Mouse (Mus musculus) urinary bladder, postnatal 10 days (tissue): Measurements from ENCODE around the gene Scg5.
A peak's percentile ranks its signal among the peaks of the same experiment; 100 is the strongest.

ENCODE experiments used
- DNase-seq: peaks from one replicate; pipeline ENCODE4 v3.0.0; 2022; ENCODE audit warnings: low spot score

The Scg5 gene

DNA sequence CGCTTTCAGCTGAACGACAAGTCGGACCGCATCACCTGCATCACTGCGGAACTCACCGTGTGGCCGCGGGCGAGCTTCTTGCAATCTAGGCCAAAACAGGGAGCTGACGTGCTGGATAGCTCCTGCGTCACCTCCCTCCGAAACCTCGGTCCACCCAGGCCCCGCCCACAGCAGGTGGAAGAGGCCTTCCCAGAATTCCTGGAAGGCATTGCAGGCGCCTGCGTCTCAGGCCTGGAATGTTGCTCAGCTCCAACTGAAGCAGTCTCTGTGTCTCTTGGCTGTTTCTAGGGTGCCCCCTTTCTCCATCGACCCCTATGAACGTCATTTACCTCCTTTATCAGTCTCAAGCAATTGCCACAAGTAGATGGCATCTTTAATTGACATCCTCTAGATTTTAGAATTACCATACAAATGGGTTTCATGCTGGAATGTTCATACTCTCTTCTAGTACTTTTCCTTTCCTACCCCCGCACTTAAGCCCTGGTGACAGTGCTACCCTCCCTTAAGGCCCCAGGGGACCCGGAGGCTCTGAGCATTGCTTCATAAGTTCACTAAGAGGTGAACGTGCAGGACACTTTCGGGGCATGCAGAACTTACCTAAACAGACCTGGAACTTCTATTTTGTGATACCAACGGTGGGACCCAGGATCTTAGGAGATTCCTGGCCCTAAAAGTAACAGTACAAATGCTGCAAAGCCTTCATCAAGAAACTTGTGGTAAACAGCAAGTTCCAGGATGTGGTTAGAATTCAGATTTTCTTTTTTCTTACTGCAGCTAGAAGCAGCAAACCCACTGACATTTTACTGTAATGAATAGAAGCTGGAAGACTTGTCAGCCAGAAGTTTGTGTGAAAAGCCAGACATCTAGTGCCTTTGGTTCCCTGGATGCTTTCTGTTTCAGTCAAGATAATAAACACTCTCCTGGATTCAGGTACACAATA lies at the start of gene Scg5:
TSS of gene Scg5 (minus strand) at position 179 of the 940 bp plus-strand sequence.
- no peak for DNase-seq

- no peak for DNase-seq
These were observed 41.2 kb upstream of the Scg5 start for GRCm38 (mm10) chr2:113870115-113870514.

- no peak for DNase-seq
These were observed 39.5 kb upstream of the Scg5 start for GRCm38 (mm10) chr2:113868404-113868803.

DNA sequence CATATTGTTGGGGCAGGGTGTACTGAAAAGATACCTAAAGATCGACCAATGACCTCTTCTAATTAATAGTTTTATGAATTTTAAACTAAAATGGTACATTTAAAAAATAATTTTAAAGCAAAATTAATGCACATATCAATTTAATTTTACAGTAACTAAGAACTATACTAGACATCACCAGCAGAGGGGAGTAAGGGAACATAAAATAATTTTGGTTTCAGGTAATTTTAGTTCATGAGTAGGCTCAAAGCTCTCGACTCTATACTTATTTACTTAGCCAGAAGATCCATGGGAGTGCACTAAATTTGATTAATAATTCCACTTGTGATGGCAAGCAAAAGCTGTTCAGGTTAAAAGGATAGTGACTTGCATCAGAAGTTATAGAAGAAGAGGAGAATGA lies 37.2 kb upstream of the Scg5 start:
- DNase-seq, result no peak

DNA sequence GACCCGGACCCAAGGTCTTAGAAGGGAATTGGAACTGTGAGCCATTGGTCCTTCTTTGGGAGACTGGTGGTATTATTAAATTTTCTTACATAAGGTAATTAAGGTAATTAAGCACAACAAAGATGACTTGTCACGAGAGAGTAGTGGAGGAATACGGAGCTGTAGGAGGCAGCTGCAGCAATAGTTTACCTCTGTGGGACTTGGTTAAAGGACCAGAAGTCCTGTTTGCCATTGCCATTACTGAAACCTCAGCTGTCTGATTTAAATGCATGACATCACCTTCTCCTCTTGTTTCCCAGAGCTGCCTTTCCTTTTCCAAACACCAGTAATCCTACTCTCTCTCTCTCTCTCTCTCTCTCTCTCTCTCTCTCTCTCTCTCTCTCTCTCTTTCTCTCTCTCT lies 20.2 kb upstream of the Scg5 start:
- no peak for DNase-seq

DNA sequence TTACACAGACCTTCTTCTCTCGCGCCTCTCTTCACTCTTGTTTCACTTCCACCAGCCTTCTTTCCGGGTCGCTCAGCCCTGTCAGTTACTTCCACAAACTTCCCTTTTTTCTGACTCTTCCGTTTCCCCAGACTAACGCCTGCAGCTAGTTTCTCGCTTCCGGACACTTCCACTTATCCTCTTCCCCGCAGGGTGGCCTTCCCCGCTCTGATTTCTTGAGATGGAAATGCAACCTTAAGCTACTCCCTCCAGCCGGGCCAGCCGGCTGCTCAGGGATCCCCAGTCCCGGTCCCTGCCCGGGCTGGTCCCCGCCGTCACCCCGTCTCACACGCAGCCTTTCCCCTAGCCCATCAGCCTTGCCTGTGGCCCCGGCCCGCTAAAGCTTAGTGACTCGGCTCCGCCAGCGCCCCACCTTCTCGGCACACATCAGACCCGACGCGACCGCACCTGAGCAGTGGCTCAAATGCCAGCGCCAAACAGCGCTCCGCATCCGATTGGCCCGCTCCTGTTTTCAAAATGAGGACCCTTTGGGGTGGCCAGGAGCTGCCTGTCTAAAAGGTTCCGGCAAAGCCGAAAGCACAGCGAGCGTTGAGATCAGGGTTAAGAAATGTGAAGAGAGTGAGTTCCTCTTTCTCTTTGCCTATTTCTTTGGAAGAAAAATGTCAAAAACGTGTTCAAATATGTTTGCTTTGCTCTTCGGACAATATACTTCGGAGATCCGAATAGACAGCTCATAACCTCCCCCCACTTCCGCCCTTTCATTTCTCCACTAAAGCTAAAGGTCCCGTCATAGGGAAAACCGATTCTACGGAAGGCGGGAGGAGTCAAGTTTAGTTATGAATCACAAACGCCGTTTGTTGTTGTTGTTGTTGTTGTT lies 19.6 kb upstream of the Scg5 start, which contains the start of gene Arhgap11a:
TSS of gene Arhgap11a (minus strand) at position 417 of the 877 bp plus-strand sequence.
- peak; percentile 57 for DNase-seq

DNA sequence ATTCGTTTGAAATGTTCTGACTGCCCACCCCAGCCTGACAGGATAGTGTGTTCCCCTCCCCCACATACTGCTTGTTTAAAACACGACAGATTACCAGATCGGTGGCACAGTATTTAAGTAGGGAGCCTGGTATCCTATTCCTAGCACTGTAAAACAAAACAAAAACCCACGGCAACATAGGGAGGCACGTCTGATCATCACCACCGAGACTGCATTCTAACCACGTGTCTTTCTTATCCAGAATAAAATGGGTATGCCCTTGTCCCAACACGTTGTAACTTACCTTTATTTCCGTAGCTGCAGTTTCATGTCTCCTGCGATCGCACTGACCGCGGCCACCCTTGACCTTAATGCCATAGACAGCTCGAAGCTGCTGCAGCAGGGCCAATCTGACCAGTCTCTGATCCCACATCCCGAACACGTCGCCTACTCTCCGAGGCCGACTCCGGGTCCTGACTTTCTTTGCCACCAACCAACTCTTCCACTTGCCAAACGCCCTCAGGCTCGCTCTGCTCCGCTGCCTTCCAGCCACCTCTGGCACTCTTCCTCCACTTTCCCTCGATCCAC lies 18.8 kb upstream of the Scg5 start:
- DNase-seq, result no peak

GRCm38 (mm10) chr2:113845081-113845480 lies 16.2 kb upstream of the Scg5 start:
- DNase-seq, result no peak

- no peak for DNase-seq
These were observed 12.9 kb upstream of the Scg5 start for GRCm38 (mm10) chr2:113841656-113842437.

GRCm38 (mm10) chr2:113839488-113839887 lies 10.6 kb upstream of the Scg5 start:
- no peak for DNase-seq

DNA sequence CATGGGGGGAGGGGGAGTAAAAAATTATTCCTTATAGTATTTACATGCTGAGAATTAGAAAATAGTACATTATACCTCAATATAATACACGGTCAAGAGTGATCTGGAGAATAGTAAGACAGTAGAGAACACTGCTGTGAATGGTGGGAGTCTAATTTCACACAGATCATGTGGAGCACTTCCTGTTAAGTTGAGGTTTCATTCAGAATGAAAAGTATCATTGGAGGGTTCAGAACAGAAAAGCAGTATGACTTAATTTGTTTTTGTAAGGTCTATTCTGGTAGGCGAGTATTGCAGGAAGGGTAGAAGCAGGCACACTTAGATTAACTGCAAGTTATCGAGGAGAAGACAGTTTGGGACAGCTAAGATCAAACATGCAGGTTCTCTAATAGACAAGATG lies 6.3 kb upstream of the Scg5 start:
- no peak for DNase-seq

- no peak for DNase-seq
These were observed 607 bp downstream of the Scg5 start for GRCm38 (mm10) chr2:113828086-113828942.

DNA sequence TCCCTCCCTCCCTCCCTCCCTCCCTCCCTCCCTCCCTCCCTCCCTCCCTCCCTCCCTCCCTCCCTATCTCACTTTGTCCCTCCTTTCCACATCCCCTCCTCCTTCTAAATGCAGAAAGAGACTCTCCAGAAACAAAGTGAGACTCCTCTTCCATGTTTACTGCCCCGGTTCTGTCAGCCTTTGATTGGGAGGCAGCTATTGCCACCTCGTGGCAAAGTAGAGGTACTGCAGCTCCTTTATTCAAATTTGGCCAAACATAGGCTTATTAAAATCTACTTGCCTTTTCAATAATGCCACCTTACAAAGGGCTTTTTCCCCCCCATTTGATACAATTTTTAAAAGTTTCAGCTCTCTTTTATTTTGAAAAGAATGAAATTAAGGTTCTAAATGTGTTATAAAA lies 5.0 kb downstream of the Scg5 start:
- no peak for DNase-seq

- no peak for DNase-seq
These were observed 6.6 kb downstream of the Scg5 start for GRCm38 (mm10) chr2:113822367-113822766.

DNA sequence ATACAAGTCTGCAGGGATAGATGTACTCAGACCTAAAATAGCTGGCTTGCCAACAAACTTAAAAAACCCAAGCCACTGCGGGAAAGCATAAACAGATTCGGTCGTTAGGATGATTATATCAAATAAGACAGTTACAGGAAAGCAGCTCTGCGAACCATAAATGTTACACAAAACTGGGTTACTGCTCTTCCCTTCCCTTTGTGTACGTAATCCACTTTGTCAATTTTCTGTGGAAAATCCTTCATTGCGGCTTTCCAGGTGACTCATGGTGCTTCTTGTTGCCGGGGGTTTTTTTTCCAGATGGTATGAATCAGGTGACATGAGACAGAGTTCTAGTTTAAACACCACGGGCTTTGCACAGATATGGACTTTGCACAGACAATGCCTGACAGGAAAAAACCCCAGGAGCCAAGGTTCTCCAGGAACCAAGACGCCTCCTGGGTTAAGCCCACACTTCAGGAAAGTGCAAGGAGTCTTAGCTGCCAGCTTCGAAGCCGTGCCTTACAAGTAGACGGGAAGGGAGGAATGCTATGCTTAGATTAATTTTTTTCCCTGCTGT lies 7.7 kb downstream of the Scg5 start:
- DNase-seq, result no peak

DNA sequence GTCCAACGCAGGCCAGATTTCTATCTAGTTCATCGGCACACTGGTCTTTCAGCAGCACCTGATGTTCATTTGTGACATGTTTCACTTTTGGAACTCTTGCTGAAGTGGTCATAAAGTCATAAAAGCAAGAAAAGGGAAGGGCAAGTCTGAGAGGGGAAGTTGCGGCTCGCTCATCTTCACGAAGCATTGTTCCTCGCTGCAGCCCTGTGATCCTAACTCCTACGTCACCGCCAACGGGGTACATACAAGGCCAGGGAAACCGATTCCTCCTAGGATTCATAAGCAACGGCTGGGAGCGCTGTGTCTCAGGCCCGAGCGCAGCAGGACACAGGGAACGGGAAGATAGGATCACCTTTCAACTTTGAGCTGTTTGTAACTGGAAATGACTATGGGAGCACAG lies 8.8 kb downstream of the Scg5 start:
- DNase-seq, result no peak

DNA sequence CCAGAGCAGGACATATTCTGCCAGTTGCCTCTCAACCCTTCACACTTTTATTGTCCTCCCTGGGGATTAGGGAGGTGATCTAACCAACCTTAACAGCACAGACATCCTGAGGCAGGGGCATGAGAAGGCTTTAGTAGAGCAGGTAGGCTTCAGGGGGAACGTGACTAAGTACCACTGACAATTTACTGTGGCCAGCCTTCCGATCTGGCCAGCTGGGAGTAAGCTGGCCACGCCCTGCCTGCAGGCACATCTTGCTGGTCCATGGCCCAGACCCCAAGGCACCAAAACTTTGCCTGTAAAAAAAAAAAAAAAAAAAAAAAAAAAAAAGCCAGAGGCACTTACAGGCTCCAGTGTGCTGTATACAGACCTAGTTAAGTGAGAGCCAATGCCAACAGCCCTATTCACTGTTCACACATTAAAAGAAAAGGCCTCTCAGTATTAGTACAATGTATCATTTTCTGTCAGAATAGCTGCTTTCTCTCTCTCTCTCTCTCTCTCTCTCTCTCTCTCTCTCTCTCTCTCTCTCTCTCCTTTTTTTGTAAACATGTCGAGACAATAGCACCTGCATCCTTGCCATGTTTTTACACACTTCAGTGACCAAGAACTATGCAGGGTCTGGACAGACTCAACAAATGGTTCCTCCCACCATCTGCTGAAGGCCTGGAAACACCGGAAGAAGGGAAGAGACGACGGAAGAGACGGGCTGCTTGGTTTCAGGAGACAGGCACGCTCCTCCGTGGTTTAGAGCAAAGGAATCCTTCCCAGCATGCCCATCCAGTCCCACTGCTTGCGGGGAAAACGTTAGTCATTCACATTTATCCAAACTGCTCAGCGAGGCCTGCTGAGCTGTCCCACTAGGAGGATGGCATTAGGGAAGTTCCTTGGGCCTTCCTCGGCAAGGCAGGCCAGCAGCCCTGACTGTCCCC lies 11.0 kb downstream of the Scg5 start:
- DNase-seq, result no peak

DNA sequence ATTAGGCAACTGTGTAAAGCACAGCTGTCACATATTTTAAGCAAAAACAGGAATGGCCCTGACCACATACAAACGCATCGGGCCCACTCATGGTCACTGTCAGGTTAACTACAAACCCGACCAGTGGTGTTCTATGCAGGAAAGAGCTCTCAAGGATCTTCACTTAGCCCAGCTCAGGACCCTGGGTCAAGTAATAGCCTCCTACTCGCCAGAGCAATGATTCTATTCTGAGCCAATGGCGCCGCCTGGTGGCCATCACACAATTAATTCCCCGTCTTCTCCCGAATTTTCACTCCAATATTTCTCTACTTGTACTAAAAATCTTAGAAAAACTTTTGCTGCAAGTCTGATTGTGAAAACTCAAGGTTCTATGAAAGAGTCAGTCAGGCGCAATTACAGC lies 21.3 kb downstream of the Scg5 start:
- peak; percentile 33 for DNase-seq

GRCm38 (mm10) chr2:113806851-113807577 lies 21.9 kb downstream of the Scg5 start:
- no peak for DNase-seq
